Mouse (Mus musculus) G1E (cell line): ENCODE results near the gene Arhgap35.
"Not testable (repeated sequence)": the region's sequence is repeated elsewhere in the genome, so short reads cannot be mapped to it uniquely, and the experiment has no call there.

ENCODE experiments used
- CTCF ChIP-seq: IDR thresholded peaks from 2 replicates; pipeline ENCODE4 v1.5.1; 2012; ENCODE audit warnings: low read depth, low read length, inconsistent platforms, mixed read lengths
- GATA1 ChIP-seq: IDR thresholded peaks from 2 replicates; pipeline ENCODE4 v1.6.1; 2012; ENCODE audit warnings: borderline replicate concordance, low read length, inconsistent platforms, mixed read lengths
- GATA2 ChIP-seq: IDR thresholded peaks from 2 replicates; pipeline ENCODE4 v1.6.1; 2012; ENCODE audit warnings: low read depth, low read length, inconsistent platforms, borderline replicate concordance
- POLR2AphosphoS5 ChIP-seq: IDR thresholded peaks from 2 replicates; pipeline ENCODE4 v1.6.1; 2012; ENCODE audit warnings: low read depth, low read length, inconsistent platforms; ENCODE audit not compliant: insufficient replicate concordance
- TAL1 ChIP-seq: conservative IDR thresholded peaks from 2 replicates; pipeline ENCODE4 v1.6.1; 2012; ENCODE audit warnings: low read depth, low read length, inconsistent platforms, mixed read lengths

- TF ChIP-seq CTCF, GATA1, GATA2, TAL1, POLR2AphosphoS5: not testable (repeated sequence)
These were observed 19.1 kb upstream of the Arhgap35 start for GRCm38 (mm10) chr7:16633913-16634312.
